Mouse (Mus musculus) ES-CJ7 (cell line): ENCODE data around the gene 4930432K21Rik.

Source experiments
- DNase-seq: peaks from one replicate; pipeline ENCODE4 v3.0.0; 2011; ENCODE audit warnings: low read depth, low spot score

4930432K21Rik gene

DNA sequence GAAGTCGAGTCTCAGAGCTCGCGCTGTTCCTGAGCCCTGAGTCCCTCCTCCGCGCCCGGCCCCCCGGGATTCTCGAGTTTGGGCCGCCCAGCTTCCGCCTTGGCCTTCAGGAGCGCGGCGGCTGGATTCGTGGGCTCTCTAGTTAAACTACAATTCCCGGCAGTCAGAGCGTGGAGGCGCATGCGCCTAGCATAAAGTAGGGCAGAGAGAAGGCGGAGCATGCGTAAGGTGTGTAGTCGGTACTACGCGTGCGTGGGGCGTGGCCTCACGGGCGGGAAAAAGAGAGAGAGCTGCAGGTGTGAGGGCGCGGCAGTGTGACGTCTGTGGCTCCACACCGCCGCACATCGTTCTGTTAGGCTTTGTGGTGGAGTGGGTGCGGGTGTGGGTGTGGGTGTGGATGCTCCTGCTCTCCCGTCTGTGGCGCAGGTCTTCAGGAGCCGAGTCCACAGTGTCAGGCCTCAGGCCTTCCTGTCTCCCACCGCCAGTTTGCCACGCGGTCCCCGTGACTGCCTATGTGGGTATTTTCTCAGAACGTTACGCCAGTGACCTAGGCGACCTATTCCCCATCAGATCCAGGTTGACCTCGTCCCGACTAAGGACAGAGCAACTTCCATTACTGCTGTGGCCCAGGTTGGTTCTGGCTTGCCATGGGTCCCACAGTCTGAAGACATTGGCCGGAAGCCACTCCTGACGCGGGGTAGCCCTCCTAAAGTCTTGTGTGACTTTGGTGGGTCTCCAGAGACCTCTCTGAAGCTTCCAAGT lies at the start of gene 4930432K21Rik, which contains the start of gene Cc2d1a:
Gene 4930432K21Rik, plus strand, starts transcription at position 257 of the 762 bp plus-strand sequence.
Gene Cc2d1a, minus strand, starts transcription at position 168 of the 762 bp plus-strand sequence.
- DNase-seq: peak; percentile 100

DNA sequence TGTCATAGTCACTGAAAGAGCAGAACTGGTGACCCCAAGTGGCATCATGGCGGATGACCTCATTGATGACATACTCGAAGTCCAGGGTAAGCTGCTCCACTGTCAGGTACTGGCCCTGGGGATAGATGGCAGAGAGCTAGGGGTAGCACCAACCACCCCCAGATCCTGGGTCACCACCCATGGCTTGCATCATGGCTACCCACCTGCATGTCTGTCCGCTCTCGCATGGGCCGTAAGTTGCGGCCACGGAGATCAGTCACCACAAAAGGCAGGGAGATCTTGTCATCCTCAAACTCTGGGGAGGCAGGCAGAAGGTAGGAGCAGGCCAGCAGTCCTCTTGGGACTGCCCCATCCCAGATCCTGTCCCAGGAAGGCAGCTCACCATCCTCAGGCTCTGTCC lies 49.4 kb upstream of the 4930432K21Rik start:
- DNase-seq: no peak

GRCm38 (mm10) chr8:84101476-84102270 lies 46.2 kb upstream of the 4930432K21Rik start:
- no peak for DNase-seq

DNA sequence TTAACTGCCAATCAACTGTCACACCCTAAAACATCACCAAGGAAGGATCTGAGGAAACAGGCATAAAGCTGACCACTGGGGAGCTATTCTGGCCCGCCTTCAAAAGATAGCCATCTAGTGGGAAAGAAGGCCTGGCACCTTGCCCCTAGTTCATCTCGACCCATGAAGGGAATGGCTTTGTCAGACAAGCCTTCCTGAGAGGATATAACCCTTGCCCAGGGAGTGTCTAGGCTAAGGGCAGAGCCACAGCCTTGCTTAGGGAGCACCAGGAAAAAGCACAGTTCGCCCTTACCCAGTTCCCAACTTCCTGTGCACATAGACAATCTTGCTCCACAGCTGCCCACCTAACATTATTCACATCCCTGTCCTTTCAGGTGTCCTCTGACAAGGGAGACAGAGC lies 44.2 kb upstream of the 4930432K21Rik start:
- no peak for DNase-seq

GRCm38 (mm10) chr8:84104221-84104620 lies 43.6 kb upstream of the 4930432K21Rik start:
- DNase-seq: peak; percentile 95

- peak; percentile 100 for DNase-seq
These were observed 42.9 kb upstream of the 4930432K21Rik start, which contains the start of gene Dcaf15 for GRCm38 (mm10) chr8:84104697-84105609. TSS of gene Dcaf15 (minus strand) at chr8:84104768.

- DNase-seq: no peak
These were observed 42.1 kb upstream of the 4930432K21Rik start for GRCm38 (mm10) chr8:84105676-84106075.

GRCm38 (mm10) chr8:84106216-84107040 lies 41.4 kb upstream of the 4930432K21Rik start:
- DNase-seq: no peak

GRCm38 (mm10) chr8:84115646-84116045 lies 32.2 kb upstream of the 4930432K21Rik start:
- no peak for DNase-seq

DNA sequence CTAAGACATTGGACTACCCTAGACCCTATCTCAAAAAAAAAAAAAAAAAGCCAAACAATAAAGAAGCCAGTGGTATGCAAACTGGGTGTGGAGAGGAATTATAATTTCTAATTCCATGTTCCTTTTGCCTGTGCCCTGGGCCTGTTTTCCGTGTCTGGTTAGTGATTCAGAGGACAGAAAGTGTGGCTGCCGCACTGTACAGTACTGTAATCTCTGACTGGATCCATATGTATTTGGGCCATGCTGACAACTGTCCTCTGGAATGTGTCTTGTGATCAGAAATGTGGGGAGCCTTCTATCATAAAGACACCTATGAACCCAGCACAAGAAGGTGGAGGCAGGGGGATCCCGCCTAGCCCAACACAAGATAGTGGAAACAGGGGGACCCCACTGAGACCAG lies 25.7 kb upstream of the 4930432K21Rik start:
- DNase-seq: no peak

DNA sequence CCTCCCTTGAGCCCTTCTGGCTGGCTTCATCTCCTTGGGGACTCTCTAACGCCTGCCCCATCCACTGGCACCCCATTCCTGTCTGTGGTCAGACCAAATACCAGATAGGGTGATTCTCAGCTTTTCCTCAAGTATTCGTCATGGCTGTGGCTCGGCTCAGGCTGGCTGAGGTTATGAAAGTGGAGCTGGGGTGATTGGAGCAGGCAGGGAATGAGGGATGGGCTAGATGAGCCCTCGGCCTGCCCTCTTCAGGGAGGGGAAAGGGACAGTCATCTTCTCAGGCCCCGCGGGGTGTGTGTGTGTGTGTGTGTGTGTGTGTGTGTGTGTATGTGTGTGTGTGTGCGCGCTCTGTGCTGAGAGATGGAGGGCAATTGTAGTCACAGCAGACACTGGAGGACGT lies 22.2 kb upstream of the 4930432K21Rik start, which contains the start of gene Podnl1:
Gene Podnl1, plus strand, starts transcription at position 334 of the 400 bp plus-strand sequence.
- no peak for DNase-seq

GRCm38 (mm10) chr8:84126742-84127141 lies 21.1 kb upstream of the 4930432K21Rik start:
- no peak for DNase-seq

- DNase-seq: peak; percentile 45
These were observed 20.5 kb upstream of the 4930432K21Rik start for GRCm38 (mm10) chr8:84127202-84127901.

- peak; percentile 41 for DNase-seq
These were observed 19.5 kb upstream of the 4930432K21Rik start for GRCm38 (mm10) chr8:84128277-84128676.

DNA sequence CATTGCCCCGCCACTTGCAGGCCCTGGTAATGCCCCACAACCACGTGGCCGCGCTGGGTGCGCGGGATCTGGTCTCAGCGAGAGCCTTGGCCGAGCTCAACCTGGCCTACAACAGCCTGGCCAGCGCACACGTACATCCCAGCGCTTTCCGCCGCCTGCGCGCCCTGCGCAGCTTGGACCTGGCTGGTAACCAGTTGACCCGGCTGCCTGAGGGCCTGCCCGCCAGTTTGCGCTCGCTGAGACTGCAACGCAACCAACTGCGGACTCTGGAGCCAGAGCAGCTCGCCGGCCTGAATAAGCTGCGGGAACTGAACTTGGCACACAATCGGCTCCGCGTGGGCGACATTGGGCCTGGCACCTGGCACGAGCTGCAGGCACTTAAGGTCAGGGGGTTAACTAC lies 17.0 kb upstream of the 4930432K21Rik start:
- DNase-seq: peak; percentile 64

- no peak for DNase-seq
These were observed 15.6 kb upstream of the 4930432K21Rik start for GRCm38 (mm10) chr8:84132225-84132624.

GRCm38 (mm10) chr8:84137848-84138247 lies 10.0 kb upstream of the 4930432K21Rik start:
- DNase-seq: peak; percentile 57

DNA sequence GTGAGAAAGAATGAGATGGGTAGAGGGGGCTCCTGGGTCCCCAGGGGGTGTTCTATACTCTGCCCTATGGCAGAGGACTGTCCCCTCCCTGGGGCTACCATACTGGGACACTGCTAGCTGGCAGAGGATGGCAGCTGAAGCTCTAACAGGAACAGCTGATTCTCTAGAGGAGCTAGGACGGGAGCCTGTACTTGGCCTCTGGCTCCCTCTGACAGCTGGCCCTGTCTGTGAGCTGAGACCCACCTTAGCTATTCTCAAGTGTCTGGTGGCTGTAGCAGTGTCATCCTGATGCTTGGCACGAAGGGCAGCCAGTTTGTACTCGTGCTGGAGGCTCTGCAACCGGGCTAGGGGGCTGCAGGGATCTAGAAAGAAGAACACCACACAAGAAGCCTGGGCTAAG lies 7.0 kb upstream of the 4930432K21Rik start:
- DNase-seq: no peak

GRCm38 (mm10) chr8:84144636-84145245 lies 3.1 kb upstream of the 4930432K21Rik start:
- no peak for DNase-seq
